Comparison of ENCODE assay signal across 8 mouse cellular contexts in the genomic region with DNA sequence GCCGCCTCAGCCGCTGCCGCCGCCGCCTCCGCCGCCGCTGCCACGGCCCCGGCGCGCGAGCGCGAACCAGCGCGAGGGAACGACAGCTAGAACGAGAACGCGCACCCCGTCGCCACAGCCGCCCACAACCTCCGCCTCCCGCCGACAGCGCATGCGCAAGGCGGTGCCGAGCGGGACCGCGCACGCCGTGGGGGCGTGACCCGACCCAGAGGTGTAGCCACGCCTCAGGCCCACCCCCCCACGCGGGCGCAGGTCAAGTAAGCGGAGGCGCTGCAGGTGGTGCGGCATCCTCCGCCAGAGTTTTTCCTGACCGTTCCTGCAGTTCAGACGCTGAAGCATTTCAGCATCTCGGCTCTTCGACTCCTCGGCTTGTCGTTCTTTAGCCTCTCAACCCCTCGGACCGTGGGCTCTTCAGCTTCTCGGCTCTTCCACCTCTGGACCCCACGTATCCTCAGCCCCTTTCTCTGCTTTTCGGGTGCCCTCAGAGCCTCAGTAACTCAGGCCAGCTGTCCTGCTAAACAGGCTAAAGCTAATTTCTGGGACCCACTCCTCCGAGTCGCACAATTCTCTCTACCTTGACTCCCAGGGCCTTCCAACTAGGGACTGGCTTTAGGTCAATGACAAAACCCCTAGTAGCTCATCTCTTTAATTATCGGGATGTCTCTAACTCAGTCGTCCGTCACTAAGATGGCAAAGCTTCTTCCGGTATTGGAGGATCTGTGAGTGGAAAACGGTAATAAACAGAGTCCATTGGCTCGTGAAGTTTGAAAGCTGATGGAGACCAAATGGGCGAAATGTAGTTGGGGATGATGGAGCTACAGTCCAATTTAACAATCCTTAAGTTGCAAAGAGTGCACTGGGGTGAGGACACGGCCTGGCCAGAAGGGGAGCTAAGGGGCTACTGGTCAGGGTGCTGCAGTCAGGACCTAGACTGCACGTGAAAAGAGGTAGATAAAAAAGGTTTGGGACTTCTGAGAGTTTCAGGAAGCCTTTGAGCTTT. TPM values are rescaled to one million over a fixed set of nuclear protein-coding genes. Genes with fewer than 3 reads are reported as not detected.
DNase-seq lines count a peak whose midpoint lies in the region; ATAC-seq lines count a peak whose summit lies in the region.

A gene (minus strand): TSS at position 93 of the 1,000 bp plus-strand sequence.

- 0 out of 2 replicates have a peak, but pooled peaks cover 2% of the 10 kb centered on the region for H3K27me3 ChIP-seq in intestine, embryonic 14.5 days (replicated peaks; ENCODE audit: control insufficient read depth, insufficient read depth, low read length)

- H3K9ac ChIP-seq in intestine, embryonic 14.5 days (ENCODE audit: low read length) = peak within 1 kb of the TSS; percentile 88

- intact Hi-C loops in left cerebral cortex, postnatal 14 days (cut with DNase I) = loop anchor here (5.0 kb wide), 1 partner anchor 181 kb away; no protein-coding TSS in a partner anchor

- H3K27ac ChIP-seq in intestine, embryonic 14.5 days (ENCODE audit: low read depth) = peak within 1 kb of the TSS; percentile 73

- peak within 1 kb of the TSS; percentile 68 for H3K4me2 ChIP-seq in intestine, embryonic 14.5 days (ENCODE audit: low read length)

- H3K36me3 ChIP-seq in intestine, embryonic 14.5 days (ENCODE audit: control insufficient read depth, insufficient read depth, low read length) = no peaks in the 10 kb centered on the region

- peak; percentile 99 to 100 for DNase-seq in adrenal gland, adult 18-20 months (ENCODE audit: low spot score in 2 of 2)
- DNase-seq in embryo, embryonic 11 days = peak; percentile 98
- DNase-seq in gastrocnemius, postnatal 25 days = peak; percentile 98
- peak; percentile 99 for DNase-seq in intestine, embryonic 14.5 days (ENCODE audit: low spot score)
- DNase-seq in left cerebral cortex, postnatal 14 days (ENCODE audit: low spot score in 2 of 2) = peak; percentile 97 to 99
- peak; percentile 97 for DNase-seq in mesoderm, embryonic 11.5 days (ENCODE audit: low read depth, low spot score)
- peak; percentile 96 to 97 for DNase-seq in right cerebral cortex, postnatal 36 days (ENCODE audit: low spot score in 2 of 2)
- peak; percentile 96 for DNase-seq in yolk sac, embryonic 10.5 days (ENCODE audit: low spot score)

- peaks cover 18% of the 10 kb centered on the region for H3K4me1 ChIP-seq in intestine, embryonic 14.5 days (replicated peaks; ENCODE audit: control insufficient read depth, insufficient read depth, low read length)

- H3K4me3 ChIP-seq in intestine, embryonic 14.5 days (ENCODE audit: low read depth, low read length) = peak within 1 kb of the TSS; percentile 71

- under 1% methylated on average over 52 of the region's 68 CpGs for WGBS in intestine, embryonic 14.5 days

- no peaks in the 10 kb centered on the region for H3K9me3 ChIP-seq in intestine, embryonic 14.5 days (ENCODE audit: control insufficient read depth, low read length)

- ATAC-seq in intestine, embryonic 14.5 days (replicated peaks; ENCODE audit: low FRiP score, low TSS enrichment, low read depth) = peak; percentile 94

RNA-seq across cellular contexts. Expression of the gene that starts here (rescaled TPM):
- total RNA-seq in adrenal gland, adult 18-20 months (2021) = 10 to 100 TPM; 23.7 to 30.7 TPM
- 10 to 100 TPM; 34.4 to 48.0 TPM for total RNA-seq in gastrocnemius, postnatal 25 days (2021)
- polyA plus RNA-seq in intestine, embryonic 14.5 days (2014; fragmentation: Nextera tagmentation; extraction: Ambion mirVana) = 11.8 and 14.6 TPM in 2 replicates
- 10 to 100 TPM; 57.1 to 60.6 TPM for total RNA-seq in left cerebral cortex, postnatal 14 days (2021)

Comparison
In these comparisons a context has a peak if more than half of its experiments do, and no peak if none do; other contexts are left out.
1. Peak in every context shown above with its lines: DNase-seq, ATAC-seq, H3K4me3 ChIP-seq and H3K27ac ChIP-seq.